In genomic region chr11:97546804-97547411, GRCm38 (mm10) we compare ENCODE assay signal across 8 mouse cellular contexts. TPM values are rescaled to one million over a fixed set of nuclear protein-coding genes. Genes with fewer than 3 reads are reported as not detected.
DNase-seq lines count a peak whose midpoint lies in the region; ATAC-seq and TF ChIP-seq lines count a peak whose summit lies in the region.

No protein-coding gene starts in this region.

- H3K4me3 ChIP-seq in forebrain, embryonic 13.5 days = peak overlapping the region; percentile 55
- H3K4me3 ChIP-seq in intestine, postnatal 0 days (ENCODE audit: low read depth, low read length) = peak overlapping the region; percentile 55
- H3K4me3 ChIP-seq in liver, postnatal 0 days (ENCODE audit: low read depth, low read length) = peak overlapping the region; percentile 49
- H3K4me3 ChIP-seq in stomach, embryonic 14.5 days (ENCODE audit: low read depth, low read length) = peak overlapping the region; percentile 52

- peaks cover 65% of the 10 kb centered on the region for H3K27me3 ChIP-seq in forebrain, embryonic 13.5 days
- H3K27me3 ChIP-seq in intestine, postnatal 0 days (replicated peaks; ENCODE audit: control insufficient read depth, insufficient read depth, low read length) = peaks cover 85% of the 10 kb centered on the region
- H3K27me3 ChIP-seq in liver, postnatal 0 days (ENCODE audit: insufficient read depth, low read length) = peaks cover 84% of the 10 kb centered on the region
- H3K27me3 ChIP-seq in stomach, embryonic 14.5 days (ENCODE audit: control insufficient read depth, insufficient read depth, low read length) = peaks cover 66% of the 10 kb centered on the region

- no peak for TF ChIP-seq CTCF in intestine, postnatal 0 days (IDR thresholded peaks at IDR 0.05; ENCODE audit: low read depth)
- no peak for TF ChIP-seq CTCF in liver, postnatal 0 days (IDR thresholded peaks at IDR 0.05; ENCODE audit: low read depth)

- peak; percentile 57 for ATAC-seq in forebrain, embryonic 13.5 days
- no peak for ATAC-seq in intestine, postnatal 0 days
- no peak; the same call in 1 of the 2 replicates for ATAC-seq in liver, postnatal 0 days
- peak; percentile 44; the same call in 1 of the 2 replicates for ATAC-seq in stomach, embryonic 14.5 days (ENCODE audit: insufficient number of reproducible peaks, insufficient read depth, low FRiP score, low read depth)

- H3K4me2 ChIP-seq in forebrain, embryonic 13.5 days = peak overlapping the region; percentile 99
- peak overlapping the region; percentile 92 for H3K4me2 ChIP-seq in intestine, postnatal 0 days (replicated peaks; ENCODE audit: low read depth)
- peak overlapping the region; percentile 81 for H3K4me2 ChIP-seq in liver, postnatal 0 days (ENCODE audit: low read depth, low read length)
- peak overlapping the region; percentile 99 for H3K4me2 ChIP-seq in stomach, embryonic 14.5 days (replicated peaks; ENCODE audit: low read depth, low read length)

- TF ChIP-seq EP300 in liver, postnatal 0 days (IDR thresholded peaks at IDR 0.05; ENCODE audit: low read depth) = no peak

- peaks cover 26% of the 10 kb centered on the region for H3K36me3 ChIP-seq in forebrain, embryonic 13.5 days (ENCODE audit: poor library complexity, severe bottlenecking)
- no peaks in the 10 kb centered on the region for H3K36me3 ChIP-seq in intestine, postnatal 0 days (ENCODE audit: control insufficient read depth, insufficient read depth)
- H3K36me3 ChIP-seq in liver, postnatal 0 days (replicated peaks; ENCODE audit: insufficient read depth, low read length) = no peaks in the 10 kb centered on the region
- no peaks in the 10 kb centered on the region for H3K36me3 ChIP-seq in stomach, embryonic 14.5 days (ENCODE audit: control insufficient read depth, insufficient read depth, low read length)

- H3K9me3 ChIP-seq in forebrain, embryonic 13.5 days (replicated peaks) = no peaks in the 10 kb centered on the region
- no peaks in the 10 kb centered on the region for H3K9me3 ChIP-seq in intestine, postnatal 0 days (ENCODE audit: control insufficient read depth)
- H3K9me3 ChIP-seq in liver, postnatal 0 days (ENCODE audit: low read length) = no peaks in the 10 kb centered on the region
- no peaks in the 10 kb centered on the region for H3K9me3 ChIP-seq in stomach, embryonic 14.5 days (ENCODE audit: control insufficient read depth, low read depth, low read length)

- WGBS in forebrain, embryonic 13.5 days = 0% methylated on average over 28 of the region's 73 CpGs
- 2% methylated on average over 16 of the region's 73 CpGs for WGBS in intestine, postnatal 0 days
- WGBS in liver, postnatal 0 days (ENCODE audit: insufficient replicate concordance) = under 1% methylated on average over 46 of the region's 73 CpGs
- 0% methylated on average over 48 of the region's 73 CpGs for WGBS in stomach, embryonic 14.5 days

- peak; percentile 82 for DNase-seq in cerebellum, adult 11-12 months
- DNase-seq in cerebellum, adult 9-10 months = no peak
- peak; percentile 77 for DNase-seq in R1 (ENCODE audit: low read depth, low spot score)
- DNase-seq in liver, postnatal 0 days = no peak
- DNase-seq in spleen, postnatal 14 days (ENCODE audit: low spot score in 2 of 2) = no peak

- H3K9ac ChIP-seq in forebrain, embryonic 13.5 days = peak overlapping the region; percentile 74
- H3K9ac ChIP-seq in intestine, postnatal 0 days (ENCODE audit: low read depth, low read length) = peak overlapping the region; percentile 34; the same call in 1 of the 2 replicates
- no peak overlapping the region; the same call in 1 of the 2 replicates for H3K9ac ChIP-seq in liver, postnatal 0 days (replicated peaks)
- no peak overlapping the region; the same call in 1 of the 2 replicates for H3K9ac ChIP-seq in stomach, embryonic 14.5 days (replicated peaks; ENCODE audit: low read depth, low read length)

- H3K27ac ChIP-seq in forebrain, embryonic 13.5 days = no peak overlapping the region
- H3K27ac ChIP-seq in intestine, postnatal 0 days (ENCODE audit: low read depth, low read length) = no peak overlapping the region
- no peak overlapping the region for H3K27ac ChIP-seq in liver, postnatal 0 days (ENCODE audit: low read depth)
- H3K27ac ChIP-seq in stomach, embryonic 14.5 days (ENCODE audit: low read length) = no peak overlapping the region

- peaks cover 54% of the 10 kb centered on the region for H3K4me1 ChIP-seq in forebrain, embryonic 13.5 days
- H3K4me1 ChIP-seq in intestine, postnatal 0 days (replicated peaks; ENCODE audit: control insufficient read depth, insufficient read depth, low read length) = no peaks in the 10 kb centered on the region
- peaks cover 7% of the 10 kb centered on the region for H3K4me1 ChIP-seq in liver, postnatal 0 days (ENCODE audit: insufficient read depth)
- peaks cover 8% of the 10 kb centered on the region; the same call in 1 of the 2 replicates for H3K4me1 ChIP-seq in stomach, embryonic 14.5 days (ENCODE audit: control insufficient read depth, insufficient read depth, low read length)

RNA-seq across cellular contexts. Expression of gene Srcin1, which starts 29.1 kb away (rescaled TPM):
- 5.6 and 6.4 TPM in 2 replicates for polyA plus RNA-seq in forebrain, embryonic 13.5 days (2015; fragmentation: Nextera tagmentation; extraction: Ambion mirVana)
- polyA plus RNA-seq in intestine, postnatal 0 days (2015; fragmentation: Nextera tagmentation; extraction: Ambion mirVana) = 0.18 and 0.24 TPM in 2 replicates
- polyA plus RNA-seq in liver, postnatal 0 days (2015; fragmentation: Nextera tagmentation; extraction: Ambion mirVana) = 0.02 and 0.05 TPM in 2 replicates
- polyA plus RNA-seq in stomach, embryonic 14.5 days (2014; fragmentation: Nextera tagmentation; extraction: Ambion mirVana) = 0.49 and 0.64 TPM in 2 replicates

RNA-seq across cellular contexts. Expression of gene 4933428G20Rik, which starts 46.8 kb away (rescaled TPM):
- 0.46 and 1.0 TPM in 2 replicates for polyA plus RNA-seq in forebrain, embryonic 13.5 days (2015; fragmentation: Nextera tagmentation; extraction: Ambion mirVana)
- polyA plus RNA-seq in intestine, postnatal 0 days (2015; fragmentation: Nextera tagmentation; extraction: Ambion mirVana) = 0.10 and 0.21 TPM in 2 replicates
- polyA plus RNA-seq in liver, postnatal 0 days (2015; fragmentation: Nextera tagmentation; extraction: Ambion mirVana) = 0.20 and 0.25 TPM in 2 replicates
- 0.35 TPM in 1 of 2 replicates, not detected in the other for polyA plus RNA-seq in stomach, embryonic 14.5 days (2014; fragmentation: Nextera tagmentation; extraction: Ambion mirVana)

Comparison
In these comparisons a context has a peak if more than half of its experiments do, and no peak if none do; other contexts are left out.
1. DNase-seq: peak in cerebellum, adult 11-12 months (single experiment) and R1 (single experiment); none in cerebellum, adult 9-10 months (single experiment), liver, postnatal 0 days (single experiment) and spleen, postnatal 14 days (0 of 2).
2. ATAC-seq: peak in forebrain, embryonic 13.5 days (single experiment) and stomach, embryonic 14.5 days (single experiment); none in intestine, postnatal 0 days (single experiment) and liver, postnatal 0 days (single experiment).
3. H3K9ac ChIP-seq: peak in forebrain, embryonic 13.5 days (single experiment) and intestine, postnatal 0 days (single experiment); none in liver, postnatal 0 days (single experiment) and stomach, embryonic 14.5 days (single experiment).
4. Peak in every context shown above with its lines, with median percentiles within 50 percentile points of each other: H3K4me2 ChIP-seq and H3K4me3 ChIP-seq.